In genomic region chr8:89026139-89026520, GRCm38 (mm10) we compare ENCODE assay signal across 10 mouse cellular contexts. TPM values are rescaled to one million over a fixed set of nuclear protein-coding genes. Genes with fewer than 3 reads are reported as not detected.
DNase-seq lines count a peak whose midpoint lies in the region; ATAC-seq and TF ChIP-seq lines count a peak whose summit lies in the region.
"Had no signal": no experiment of that assay in that cellular context is flagged by ENCODE, and none has a peak within 500 bp of the region (broad histone marks: within the 10 kb centered on the region; RNA-seq: fewer than 3 reads in every experiment).

No protein-coding gene starts in this region.

- H3K27ac ChIP-seq in lung, embryonic 15.5 days: no peak overlapping the region
- peak overlapping the region; percentile 51; the same call in 1 of the 2 replicates for H3K27ac ChIP-seq in forebrain, embryonic 13.5 days
- no peak overlapping the region for H3K27ac ChIP-seq in limb, embryonic 12.5 days
- H3K27ac ChIP-seq in olfactory bulb, adult 2 months (ENCODE audit: insufficient read depth, low read depth, low read length): peak overlapping the region; percentile 39
- H3K27ac ChIP-seq: macrophage had no signal

- H3K27me3 ChIP-seq in lung, embryonic 15.5 days: peaks cover 89% of the 10 kb centered on the region
- no peaks in the 10 kb centered on the region for H3K27me3 ChIP-seq in forebrain, embryonic 13.5 days
- H3K27me3 ChIP-seq in limb, embryonic 12.5 days: peaks cover 30% of the 10 kb centered on the region

- DNase-seq in lung, postnatal 10 days: no peak
- DNase-seq in layer of hippocampus, postnatal 25 days (ENCODE audit: extremely low spot score in 1 of 2, low spot score in 1 of 2): no peak
- no peak for DNase-seq in right cerebral cortex, postnatal 25 days
- DNase-seq in gastrocnemius, postnatal 25 days: no peak

- no peak for ATAC-seq in lung, embryonic 15.5 days (ENCODE audit: borderline replicate concordance, extremely low read depth, low FRiP score, low TSS enrichment)
- peak; percentile 36; the same call in 1 of the 2 replicates for ATAC-seq in forebrain, embryonic 13.5 days
- no peak for ATAC-seq in limb, embryonic 12.5 days (ENCODE audit: insufficient number of reproducible peaks, insufficient read depth, low FRiP score, low TSS enrichment, low read depth)

- peak overlapping the region; percentile 29; the same call in 1 of the 2 replicates for H3K4me3 ChIP-seq in lung, embryonic 15.5 days
- H3K4me3 ChIP-seq in forebrain, embryonic 13.5 days: peak overlapping the region; percentile 36
- peak overlapping the region; percentile 36 for H3K4me3 ChIP-seq in limb, embryonic 12.5 days (replicated peaks)
- H3K4me3 ChIP-seq in olfactory bulb, adult 2 months (ENCODE audit: insufficient read depth, low read depth, low read length): no peak overlapping the region

- TF ChIP-seq CTCF in olfactory bulb, adult 2 months (IDR thresholded peaks at IDR 0.05; ENCODE audit: insufficient read depth, low read depth, low read length): no peak

- H3K4me2 ChIP-seq in lung, embryonic 15.5 days: peak overlapping the region; percentile 58
- peak overlapping the region; percentile 70 for H3K4me2 ChIP-seq in forebrain, embryonic 13.5 days
- peak overlapping the region; percentile 69 for H3K4me2 ChIP-seq in limb, embryonic 12.5 days

- 11% methylated on average over 13 of the region's 13 CpGs for WGBS in lung, embryonic 15.5 days
- 3% methylated on average over 9 of the region's 13 CpGs for WGBS in forebrain, embryonic 13.5 days
- WGBS in limb, embryonic 12.5 days: 11% methylated on average over 13 of the region's 13 CpGs
- WGBS in olfactory bulb, adult 2 months: 46% methylated on average over 13 of the region's 13 CpGs

- no peaks in the 10 kb centered on the region for H3K36me3 ChIP-seq in lung, embryonic 15.5 days
- peaks cover 36% of the 10 kb centered on the region for H3K36me3 ChIP-seq in forebrain, embryonic 13.5 days (ENCODE audit: poor library complexity, severe bottlenecking)
- peaks cover 31% of the 10 kb centered on the region for H3K36me3 ChIP-seq in limb, embryonic 12.5 days

- peaks cover 12% of the 10 kb centered on the region; the same call in 1 of the 2 replicates for H3K4me1 ChIP-seq in lung, embryonic 15.5 days
- peaks cover 56% of the 10 kb centered on the region for H3K4me1 ChIP-seq in forebrain, embryonic 13.5 days
- peaks cover 50% of the 10 kb centered on the region for H3K4me1 ChIP-seq in limb, embryonic 12.5 days (replicated peaks)
- peaks cover 34% of the 10 kb centered on the region for H3K4me1 ChIP-seq in olfactory bulb, adult 2 months (ENCODE audit: control insufficient read depth, insufficient read depth, low read length)

- no peak overlapping the region for H3K9ac ChIP-seq in lung, embryonic 15.5 days
- peak overlapping the region; percentile 62 for H3K9ac ChIP-seq in forebrain, embryonic 13.5 days
- H3K9ac ChIP-seq in limb, embryonic 12.5 days (replicated peaks): peak overlapping the region; percentile 57

- TF ChIP-seq POLR2A in olfactory bulb, adult 2 months (IDR thresholded peaks at IDR 0.05; ENCODE audit: insufficient read depth, low read depth, low read length): no peak

- no peaks in the 10 kb centered on the region for H3K9me3 ChIP-seq in lung, embryonic 15.5 days
- H3K9me3 ChIP-seq in forebrain, embryonic 13.5 days (replicated peaks): no peaks in the 10 kb centered on the region
- H3K9me3 ChIP-seq in limb, embryonic 12.5 days: no peaks in the 10 kb centered on the region

RNA-seq across cellular contexts. Expression of gene Sall1, which starts 17.8 kb away (rescaled TPM):
- polyA plus RNA-seq in lung, embryonic 15.5 days (2015; fragmentation: Nextera tagmentation; extraction: Ambion mirVana): 0.10 and 0.21 TPM in 2 replicates
- polyA plus RNA-seq in forebrain, embryonic 13.5 days (2015; fragmentation: Nextera tagmentation; extraction: Ambion mirVana): 26.2 and 27.4 TPM in 2 replicates
- 17.9 and 22.3 TPM in 2 replicates for polyA plus RNA-seq in limb, embryonic 12.5 days (2016; fragmentation: Nextera tagmentation; extraction: Ambion mirVana)
- polyA plus RNA-seq in olfactory bulb, adult 2 months (2012; ENCODE audit: insufficient read depth, insufficient read length, low replicate concordance, missing spikeins): not detected in 2 replicates
- 10 to 100 TPM; 13.6 to 14.6 TPM for total RNA-seq in layer of hippocampus, postnatal 25 days (2021)
- total RNA-seq in gastrocnemius, postnatal 25 days (2021): not detected
- total RNA-seq: hematopoietic stem cell, adult 5-6 weeks had no signal
- polyA plus RNA-seq: macrophage had no signal

Comparison
In these comparisons a context has a peak if more than half of its experiments do, and no peak if none do; other contexts are left out.
1. H3K27ac ChIP-seq: peak in forebrain, embryonic 13.5 days (single experiment) and olfactory bulb, adult 2 months (single experiment); none in lung, embryonic 15.5 days (single experiment) and limb, embryonic 12.5 days (single experiment).
2. Peak in every context shown above with its lines, with median percentiles within 50 percentile points of each other: H3K4me2 ChIP-seq.